Mouse (Mus musculus) urinary bladder, postnatal 4 days (tissue): ENCODE data around the gene Dhrs9.
"Not testable (repeated sequence)": the region's sequence is repeated elsewhere in the genome, so short reads cannot be mapped to it uniquely, and the experiment has no call there.

Source experiments
- DNase-seq, 2 experiments: peaks; one replicate each; pipeline ENCODE4 v3.0.0; 2021 to 2022; ENCODE audit warnings: low spot score in 2 of 2

Gene Dhrs9

GRCm38 (mm10) chr2:69380281-69380680, at the start of gene Dhrs9:
TSS of gene Dhrs9 (plus strand) at chr2:69380445.
- DNase-seq = no peak

- DNase-seq = not testable (repeated sequence)
Observed at GRCm38 (mm10) chr2:69331523-69331922, 48.7 kb upstream of the Dhrs9 start.

- DNase-seq = no peak
Observed at GRCm38 (mm10) chr2:69341506-69341905, 38.7 kb upstream of the Dhrs9 start.

GRCm38 (mm10) chr2:69342496-69343221, 37.6 kb upstream of the Dhrs9 start, which contains the start of gene Abcb11:
TSS of gene Abcb11 (minus strand) at chr2:69342616.
- no peak for DNase-seq

GRCm38 (mm10) chr2:69355402-69355801, 24.8 kb upstream of the Dhrs9 start:
- not testable (repeated sequence) for DNase-seq

GRCm38 (mm10) chr2:69364831-69365230, 15.4 kb upstream of the Dhrs9 start:
- no peak for DNase-seq

GRCm38 (mm10) chr2:69365275-69365674, 15.0 kb upstream of the Dhrs9 start:
- no peak for DNase-seq

GRCm38 (mm10) chr2:69376780-69377179, 3.5 kb upstream of the Dhrs9 start:
- DNase-seq = no peak

GRCm38 (mm10) chr2:69379801-69380200, 444 bp upstream of the Dhrs9 start:
- no peak for DNase-seq

GRCm38 (mm10) chr2:69381740-69382139, 1.5 kb downstream of the Dhrs9 start:
- DNase-seq = no peak

GRCm38 (mm10) chr2:69382838-69383237, 2.6 kb downstream of the Dhrs9 start:
- DNase-seq = no peak

GRCm38 (mm10) chr2:69386118-69386871, 6.0 kb downstream of the Dhrs9 start:
- no peak for DNase-seq

GRCm38 (mm10) chr2:69393947-69394346, 13.7 kb downstream of the Dhrs9 start:
- DNase-seq = no peak

- DNase-seq = no peak
Observed at GRCm38 (mm10) chr2:69395597-69396248, 15.5 kb downstream of the Dhrs9 start.

GRCm38 (mm10) chr2:69396760-69397435, 16.7 kb downstream of the Dhrs9 start:
- no peak for DNase-seq

- DNase-seq = no peak
Observed at GRCm38 (mm10) chr2:69400866-69401604, 20.8 kb downstream of the Dhrs9 start.

- DNase-seq = no peak
Observed at GRCm38 (mm10) chr2:69401891-69402290, 21.6 kb downstream of the Dhrs9 start.

- no peak for DNase-seq
Observed at GRCm38 (mm10) chr2:69402309-69402708, 22.1 kb downstream of the Dhrs9 start.

GRCm38 (mm10) chr2:69405692-69406091, 25.4 kb downstream of the Dhrs9 start:
- DNase-seq = no peak

GRCm38 (mm10) chr2:69414539-69414938, 34.3 kb downstream of the Dhrs9 start:
- DNase-seq = no peak

GRCm38 (mm10) chr2:69415070-69415469, 34.8 kb downstream of the Dhrs9 start:
- no peak for DNase-seq
